Mouse (Mus musculus) liver, postnatal 0 days (tissue): ENCODE data around the gene 4632433K11Rik. TPM values are rescaled to one million over a fixed set of nuclear protein-coding genes. Genes with fewer than 3 reads are reported as not detected.
A peak's percentile ranks its signal among the peaks of the same experiment; 100 is the strongest.

Experiments
- ATAC-seq: fragments of 200-750 bp; cut with Nextera tagmentation; 2 replicates; pipeline ENCODE4 v1.8.0; 2017; ENCODE audit warnings: mild to moderate bottlenecking, moderate library complexity
- DNase-seq: peaks from one replicate; pipeline ENCODE4 v3.0.0-alpha.2; 2016
- H3K27ac ChIP-seq: fragments of 300-500 bp; sonication (generic); 2 replicates; pipeline ENCODE4 v1.5.1; 2014; ENCODE audit warnings: antibody characterized with exemption, moderate library complexity, mild to moderate bottlenecking, low read depth
- H3K27me3 ChIP-seq: fragments of 300-500 bp; sonication (generic); 2 replicates; pipeline ENCODE4 v1.6.1; 2014; ENCODE audit warnings: low read length, control low read depth, mixed read lengths; ENCODE audit not compliant: insufficient read depth
- H3K36me3 ChIP-seq: fragments of 300-500 bp; sonication (generic); replicated peaks from 2 replicates; pipeline ENCODE4 v1.6.1; 2014; ENCODE audit warnings: mild to moderate bottlenecking, control low read depth, low read length, moderate library complexity, mixed read lengths; ENCODE audit not compliant: insufficient read depth
- H3K4me1 ChIP-seq: fragments of 300-500 bp; sonication (generic); 2 replicates; pipeline ENCODE4 v1.6.1; 2014; ENCODE audit warnings: antibody characterized with exemption, mild to moderate bottlenecking, control low read depth; ENCODE audit not compliant: insufficient read depth
- H3K4me2 ChIP-seq: fragments of 300-500 bp; sonication (generic); 2 replicates; pipeline ENCODE4 v1.6.1; 2014; ENCODE audit warnings: low read depth, mild to moderate bottlenecking, low read length, moderate library complexity, mixed read lengths
- H3K4me3 ChIP-seq: fragments of 300-500 bp; sonication (generic); 2 replicates; pipeline ENCODE4 v1.5.1; 2014; ENCODE audit warnings: low read depth, low read length
- H3K9ac ChIP-seq: fragments of 300-500 bp; sonication (generic); replicated peaks from 2 replicates; pipeline ENCODE4 v1.6.1; 2014; ENCODE audit warnings: mild to moderate bottlenecking, moderate library complexity
- H3K9me3 ChIP-seq: fragments of 300-500 bp; sonication (generic); 2 replicates; pipeline ENCODE4 v1.6.1; 2016; ENCODE audit warnings: mild to moderate bottlenecking, control low read depth, low read length, mixed read lengths
- CTCF ChIP-seq: sonication (generic); IDR thresholded peaks from 2 replicates; pipeline ENCODE4 v1.5.1; 2016; ENCODE audit warnings: antibody characterized with exemption, low read depth
- EP300 ChIP-seq: IDR thresholded peaks from 2 replicates; pipeline ENCODE4 v1.6.1; 2016; ENCODE audit warnings: antibody characterized with exemption, low read depth, mild to moderate bottlenecking
- WGBS: fragments of 180-500 bp; shearing (Covaris S2); extraction: QIAGEN DNeasy Blood & Tissue Kit; methylation state at CpG from one replicate; pipeline ENCODE4 v1.1.7; 2014; ENCODE audit not compliant: insufficient replicate concordance; 5-methylcytosine and 5-hydroxymethylcytosine counted together
- polyA plus RNA-seq: library from polyadenylated mRNA; unstranded; fragments of >200 nt; fragmentation: Nextera tagmentation; extraction: Ambion mirVana; gene quantifications from 2 replicates; pipeline ENCODE4 v1.2.1, GENCODE M21; 2015

Gene 4632433K11Rik
- polyA plus RNA-seq, 1 experiment from 2014 or later: not detected

DNA sequence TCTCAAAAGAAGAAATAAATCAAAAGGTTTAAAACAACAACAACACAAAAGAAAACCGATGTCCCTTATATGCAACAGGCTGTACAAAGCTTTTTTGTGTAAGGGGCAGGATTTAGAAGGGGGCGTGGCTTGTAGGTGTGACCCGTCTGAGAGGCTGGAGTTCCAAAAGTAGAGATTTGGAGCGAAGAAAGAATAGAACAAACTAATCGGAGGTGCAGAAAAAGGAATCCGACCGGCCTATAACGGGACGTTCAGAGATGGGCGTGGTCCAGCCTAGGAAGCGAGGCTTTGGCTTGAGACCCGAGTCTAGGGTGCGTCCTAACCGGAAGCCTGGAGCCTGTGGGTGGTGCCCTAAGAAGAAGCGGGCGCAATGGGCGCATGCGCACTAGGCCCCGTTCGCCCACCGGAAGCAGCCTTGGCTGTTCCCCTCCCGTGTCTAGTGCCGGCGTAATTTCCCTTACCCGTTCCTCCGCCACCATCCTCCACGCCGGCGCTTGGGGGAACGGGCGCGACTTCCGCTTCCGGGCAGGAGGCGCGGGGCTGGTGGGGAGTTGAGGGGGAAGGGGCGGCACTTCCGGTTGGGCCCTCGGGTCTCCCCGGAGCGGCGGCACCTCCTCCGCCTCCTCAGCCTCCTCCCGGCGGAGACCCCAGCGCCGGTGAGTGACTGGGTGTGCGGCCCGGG, 13.8 kb upstream of the 4632433K11Rik start, which contains the start of the genes Zfp865 and Ccdc106:
Zfp865 (plus strand) TSS at position 377 of the 682 bp plus-strand sequence.
Ccdc106 (plus strand) TSS at position 554 of the 682 bp plus-strand sequence.
- Histone ChIP-seq H3K9ac (peak within 1 kb of the TSS; percentile 99), H3K27me3 (no peaks in the 10 kb centered on the region), H3K27ac (peak within 1 kb of the TSS; percentile 99), H3K4me3 (peak within 1 kb of the TSS; percentile 99), H3K4me2 (peak within 1 kb of the TSS; percentile 90), H3K9me3 (no peaks in the 10 kb centered on the region), H3K36me3 (peaks cover 21% of the 10 kb centered on the region), H3K4me1 (peaks cover 13% of the 10 kb centered on the region)
- under 1% methylated on average over 36 of the region's 49 CpGs for WGBS
- ATAC-seq: peak; percentile 91
- DNase-seq: peak; percentile 98
- TF ChIP-seq CTCF (no peak), EP300 (peak; percentile 47; the same call in 1 of the 2 replicates)

DNA sequence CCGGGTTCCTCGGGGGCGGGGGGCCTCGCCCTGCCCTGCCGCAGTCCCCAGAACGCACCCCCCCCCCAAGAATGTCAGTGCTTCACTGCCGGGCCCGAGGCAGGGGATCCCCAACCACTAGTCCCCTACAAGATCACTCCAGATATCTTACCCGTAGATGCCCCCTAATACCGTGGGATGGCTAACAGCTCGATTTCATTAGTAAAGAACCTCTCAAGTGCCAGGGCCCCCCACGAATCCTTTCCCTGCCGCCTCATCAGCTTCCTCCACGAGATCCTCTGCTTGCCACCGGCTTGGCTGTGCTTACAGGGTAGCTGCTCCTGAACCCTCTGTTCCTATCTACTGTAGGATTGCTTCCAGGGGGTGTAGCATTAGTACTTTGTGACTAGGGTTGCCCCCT, 13.2 kb upstream of the 4632433K11Rik start:
- H3K27me3 ChIP-seq: no peaks in the 10 kb centered on the region
- peak overlapping the region; percentile 99 for H3K9ac ChIP-seq
- H3K27ac ChIP-seq: peak overlapping the region; percentile 99
- peak overlapping the region; percentile 90 for H3K4me2 ChIP-seq
- H3K4me3 ChIP-seq: peak overlapping the region; percentile 99
- H3K9me3 ChIP-seq: no peaks in the 10 kb centered on the region
- ATAC-seq: no peak
- H3K36me3 ChIP-seq: peaks cover 21% of the 10 kb centered on the region
- under 1% methylated on average over 15 of the region's 15 CpGs for WGBS
- no peak for DNase-seq
- TF ChIP-seq EP300: no peak
- no peak for TF ChIP-seq CTCF
- peaks cover 11% of the 10 kb centered on the region for H3K4me1 ChIP-seq

DNA sequence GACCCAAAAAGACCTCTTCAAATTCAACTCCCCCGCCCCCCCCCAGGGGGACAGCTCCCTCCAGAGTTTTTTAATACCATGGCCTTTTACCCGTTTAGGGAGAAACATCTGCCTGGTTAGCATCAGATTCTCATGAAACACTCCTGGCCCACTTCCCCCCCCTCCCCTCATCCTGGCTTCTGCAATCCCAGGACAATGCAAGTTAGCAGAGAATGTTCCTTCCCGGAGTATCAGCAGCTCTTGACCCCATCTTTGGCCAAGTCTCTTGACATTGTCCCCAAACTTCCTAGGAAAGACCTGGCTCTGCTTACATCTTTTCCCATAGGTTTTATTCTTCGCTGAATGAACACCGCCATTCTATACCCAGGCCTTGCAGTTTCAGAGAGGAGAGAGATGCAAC, 12.7 kb upstream of the 4632433K11Rik start:
- Histone ChIP-seq H3K27me3 (no peaks in the 10 kb centered on the region), H3K9me3 (no peaks in the 10 kb centered on the region), H3K27ac (peak overlapping the region; percentile 99), H3K9ac (peak overlapping the region; percentile 99), H3K4me2 (peak overlapping the region; percentile 90), H3K36me3 (peaks cover 21% of the 10 kb centered on the region), H3K4me1 (peaks cover 6% of the 10 kb centered on the region; the same call in 1 of the 2 replicates), H3K4me3 (peak overlapping the region; percentile 99)
- WGBS: 44% methylated on average over 5 of the region's 5 CpGs
- DNase-seq (no peak), ATAC-seq (no peak)
- TF ChIP-seq CTCF: no peak
- TF ChIP-seq EP300: 0 out of 2 replicates have a peak, but pooled peaks have one; percentile 8

GRCm38 (mm10) chr7:5029543-5029942, 4.4 kb upstream of the 4632433K11Rik start:
- WGBS: 95% methylated on average over 22 of the region's 22 CpGs
- TF ChIP-seq CTCF (no peak), EP300 (no peak)
- no peak for DNase-seq
- Histone ChIP-seq H3K9me3 (peaks cover 29% of the 10 kb centered on the region), H3K4me3 (no peak overlapping the region), H3K9ac (no peak overlapping the region), H3K4me1 (no peaks in the 10 kb centered on the region), H3K4me2 (no peak overlapping the region), H3K36me3 (peaks cover 50% of the 10 kb centered on the region), H3K27ac (no peak overlapping the region), H3K27me3 (no peaks in the 10 kb centered on the region)
- ATAC-seq: no peak

- Histone ChIP-seq H3K4me2 (no peak overlapping the region), H3K36me3 (peaks cover 50% of the 10 kb centered on the region), H3K27ac (no peak overlapping the region), H3K4me1 (no peaks in the 10 kb centered on the region), H3K4me3 (no peak overlapping the region), H3K9me3 (peaks cover 29% of the 10 kb centered on the region), H3K27me3 (no peaks in the 10 kb centered on the region), H3K9ac (no peak overlapping the region)
- WGBS: 90% methylated on average over 21 of the region's 21 CpGs
- TF ChIP-seq EP300 (no peak), CTCF (no peak)
- ATAC-seq (no peak), DNase-seq (no peak)
Observed at GRCm38 (mm10) chr7:5029946-5030345, 4.0 kb upstream of the 4632433K11Rik start.

DNA sequence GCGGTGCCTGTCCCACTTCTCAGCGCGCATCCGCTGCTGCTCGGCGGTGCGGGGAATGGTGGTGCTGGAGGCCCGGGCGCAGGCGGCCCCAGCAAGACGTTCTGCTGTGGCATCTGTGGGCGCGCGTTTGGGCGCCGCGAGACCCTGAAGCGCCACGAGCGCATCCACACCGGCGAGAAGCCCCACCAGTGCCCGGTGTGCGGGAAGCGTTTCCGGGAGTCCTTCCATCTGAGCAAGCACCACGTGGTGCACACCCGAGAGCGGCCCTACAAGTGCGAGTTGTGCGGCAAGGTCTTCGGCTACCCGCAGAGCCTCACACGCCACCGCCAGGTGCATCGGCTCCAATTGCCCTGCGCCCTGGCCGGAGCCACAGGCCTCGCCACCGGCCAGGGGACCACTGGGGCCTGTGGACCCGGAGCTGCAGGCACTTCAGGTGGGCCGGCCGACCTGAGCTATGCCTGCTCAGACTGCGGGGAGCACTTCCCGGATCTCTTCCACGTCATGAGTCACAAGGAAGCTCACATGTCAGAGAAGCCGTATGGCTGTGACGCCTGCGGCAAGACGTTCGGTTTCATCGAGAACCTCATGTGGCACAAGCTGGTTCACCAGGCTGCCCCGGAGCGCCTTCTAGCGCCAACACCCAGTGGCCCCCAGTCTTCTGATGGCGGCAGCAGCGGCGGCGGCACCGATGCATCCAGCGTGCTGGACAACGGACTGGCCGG, 3.2 kb upstream of the 4632433K11Rik start:
- peaks cover 29% of the 10 kb centered on the region for H3K9me3 ChIP-seq
- H3K4me3 ChIP-seq: no peak overlapping the region
- no peak for ATAC-seq
- H3K27ac ChIP-seq: no peak overlapping the region
- no peak overlapping the region for H3K9ac ChIP-seq
- H3K4me1 ChIP-seq: no peaks in the 10 kb centered on the region
- no peak for TF ChIP-seq CTCF
- no peak for TF ChIP-seq EP300
- peaks cover 50% of the 10 kb centered on the region for H3K36me3 ChIP-seq
- H3K4me2 ChIP-seq: no peak overlapping the region
- DNase-seq: no peak
- WGBS: 93% methylated on average over 57 of the region's 63 CpGs
- H3K27me3 ChIP-seq: no peaks in the 10 kb centered on the region
